Mouse (Mus musculus): ENCODE data around the gene Mrpl1. TPM values are rescaled to one million over a fixed set of nuclear protein-coding genes. Genes with fewer than 3 reads are reported as not detected.

Mrpl1 gene
- polyA plus RNA-seq, 3 experiments from 2014 or later = 21.8 to 24.4 (median 23.1) TPM

DNA sequence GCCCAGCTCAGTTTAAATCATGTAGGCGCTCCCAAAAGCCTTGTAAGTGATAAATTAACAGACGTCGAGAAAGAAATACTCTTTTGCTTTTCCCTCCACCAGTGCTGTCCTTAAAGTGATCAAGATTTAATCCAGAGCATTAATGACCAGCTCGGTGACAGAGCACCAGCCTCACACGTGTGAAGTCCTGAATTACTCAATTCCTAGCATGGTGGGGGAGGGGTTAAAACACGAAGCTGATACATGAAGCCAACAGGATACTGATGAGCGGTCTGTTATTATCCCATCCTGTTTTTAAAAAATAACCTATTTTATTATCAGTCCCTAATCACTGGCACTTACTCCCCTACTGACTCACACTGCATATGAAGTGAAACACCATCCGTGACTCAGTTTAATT lies 102.4 kb downstream of the Mrpl1 start:
- no peak for ATAC-seq

Other genes with a start within 250 kb of the Mrpl1 start
- gene Cnot6l, start 45.3 kb upstream of the Mrpl1 start, polyA plus RNA-seq (2017; shearing (Covaris generic)) = 10 to 100 TPM; 72.0 to 92.4 (median 79.4) TPM
- gene Fras1, start 164.5 kb downstream of the Mrpl1 start, polyA plus RNA-seq (2017; shearing (Covaris generic)) = under 1 TPM in 2 of 3 experiments, not detected in 1; 0.07 to 0.19 TPM

All from inflammation-experienced regulatory T-cells, adult 6 months (primary cell).